ENCODE assay signal across 11 mouse cellular contexts in the genomic region with DNA sequence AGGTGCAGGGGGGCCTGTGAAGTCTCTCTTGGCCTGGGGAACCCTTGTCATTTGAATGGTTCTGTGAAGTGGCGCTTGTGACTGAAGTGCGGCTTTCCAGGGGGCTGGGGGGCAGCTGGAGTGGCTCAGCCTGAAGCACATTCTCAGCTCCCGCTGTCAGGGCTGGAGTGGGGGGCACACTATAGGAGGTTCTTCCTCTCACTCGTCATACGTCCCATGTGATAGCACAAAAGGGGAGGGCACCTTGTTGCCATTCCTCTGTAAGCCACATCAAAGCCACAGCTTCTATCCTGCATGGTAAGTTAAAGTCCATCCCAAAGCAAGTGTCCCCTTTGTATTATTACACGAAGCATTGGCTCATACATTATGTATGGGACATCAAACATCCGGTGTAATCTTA. TPM values are rescaled to one million over a fixed set of nuclear protein-coding genes. Genes with fewer than 3 reads are reported as not detected.
DNase-seq lines count a peak whose midpoint lies in the region; ATAC-seq and TF ChIP-seq lines count a peak whose summit lies in the region.
"Had no signal": no experiment of that assay in that cellular context is flagged by ENCODE, and none has a peak within 500 bp of the region (broad histone marks: within the 10 kb centered on the region; RNA-seq: fewer than 3 reads in every experiment).

No protein-coding gene starts in this region.

- H3K27ac ChIP-seq in heart, postnatal 0 days (ENCODE audit: low read depth): peak overlapping the region; percentile 38; the same call in 1 of the 2 replicates
- peak overlapping the region; percentile 60 for H3K27ac ChIP-seq in thymus, adult 2 months (ENCODE audit: control insufficient read depth, insufficient read depth, low read length)
- peak overlapping the region; percentile 84 for H3K27ac ChIP-seq in liver, embryonic 15.5 days (replicated peaks)
- H3K27ac ChIP-seq: limb, embryonic 12.5 days had no signal

- H3K9me3 ChIP-seq in heart, postnatal 0 days (replicated peaks; ENCODE audit: control insufficient read depth, low read length): no peaks in the 10 kb centered on the region
- no peaks in the 10 kb centered on the region for H3K9me3 ChIP-seq in liver, embryonic 15.5 days (replicated peaks)
- H3K9me3 ChIP-seq: G1E; limb, embryonic 12.5 days had no signal

- H3K36me3 ChIP-seq in heart, postnatal 0 days (replicated peaks; ENCODE audit: control insufficient read depth, insufficient read depth, low read length): no peaks in the 10 kb centered on the region
- H3K36me3 ChIP-seq in thymus, adult 2 months (ENCODE audit: control insufficient read depth, insufficient read depth, low read length): no peaks in the 10 kb centered on the region
- H3K36me3 ChIP-seq in liver, embryonic 15.5 days (replicated peaks): no peaks in the 10 kb centered on the region
- H3K36me3 ChIP-seq: limb, embryonic 12.5 days had no signal

- no peaks in the 10 kb centered on the region for H3K27me3 ChIP-seq in heart, postnatal 0 days (ENCODE audit: control insufficient read depth, insufficient read depth, low read length)
- no peaks in the 10 kb centered on the region for H3K27me3 ChIP-seq in thymus, adult 2 months (ENCODE audit: control insufficient read depth, insufficient read depth, low read length)
- H3K27me3 ChIP-seq in liver, embryonic 15.5 days: no peaks in the 10 kb centered on the region
- H3K27me3 ChIP-seq: limb, embryonic 12.5 days had no signal

- no peak for TF ChIP-seq EP300 in heart, postnatal 0 days (IDR thresholded peaks at IDR 0.05; ENCODE audit: low read depth)

- H3K9ac ChIP-seq in heart, postnatal 0 days (replicated peaks; ENCODE audit: low read depth, low read length): no peak overlapping the region
- peak overlapping the region; percentile 43; the same call in 1 of the 2 replicates for H3K9ac ChIP-seq in liver, embryonic 15.5 days
- H3K9ac ChIP-seq: limb, embryonic 12.5 days had no signal

- H3K4me3 ChIP-seq in heart, postnatal 0 days (ENCODE audit: low read depth, low read length): no peak overlapping the region
- H3K4me3 ChIP-seq in thymus, adult 2 months (ENCODE audit: control insufficient read depth, insufficient read depth, low read length): no peak overlapping the region
- 0 out of 2 replicates have a peak overlapping the region, but pooled peaks have one; percentile 3 for H3K4me3 ChIP-seq in liver, embryonic 15.5 days (replicated peaks)
- H3K4me3 ChIP-seq: limb, embryonic 12.5 days had no signal

- no peak for TF ChIP-seq CTCF in heart, postnatal 0 days (IDR thresholded peaks at IDR 0.05; ENCODE audit: low read depth)
- no peak for TF ChIP-seq CTCF in thymus, adult 2 months (IDR thresholded peaks at IDR 0.05; ENCODE audit: borderline replicate concordance, control insufficient read depth, extremely low read depth, insufficient read depth, low read length, poor library complexity)

- intact Hi-C loops in gastrocnemius, postnatal 36 days (cut with DNase I): no loop called here

- no peak for DNase-seq in heart, postnatal 0 days (ENCODE audit: low spot score)
- no peak for DNase-seq in heart, adult 8-10 months (ENCODE audit: low spot score)
- no peak for DNase-seq in thymus, adult 2 months
- no peak for DNase-seq in thymus, adult 18-20 months
- peak; percentile 40 for DNase-seq in thymus, postnatal 4 days
- DNase-seq in cerebellum, postnatal 4 days (ENCODE audit: low spot score in 2 of 2): no peak
- no peak for DNase-seq in gastrocnemius, postnatal 36 days
- DNase-seq: kidney, adult 18-20 months had no signal

- no peak for TF ChIP-seq POLR2A in thymus, adult 2 months (IDR thresholded peaks at IDR 0.05; ENCODE audit: control insufficient read depth, extremely low read depth, insufficient read depth, low read length, poor library complexity)

- H3K4me1 ChIP-seq in heart, postnatal 0 days (ENCODE audit: control insufficient read depth, insufficient read depth): peaks cover 15% of the 10 kb centered on the region
- peaks cover 62% of the 10 kb centered on the region for H3K4me1 ChIP-seq in thymus, adult 2 months (replicated peaks; ENCODE audit: control insufficient read depth, insufficient read depth, low read length)
- H3K4me1 ChIP-seq in liver, embryonic 15.5 days (replicated peaks): peaks cover 80% of the 10 kb centered on the region

- WGBS in heart, postnatal 0 days: 61% methylated on average over 7 of the region's 7 CpGs
- 36% methylated on average over 7 of the region's 7 CpGs for WGBS in thymus, adult 2 months
- 58% methylated on average over 7 of the region's 7 CpGs for WGBS in liver, embryonic 15.5 days (ENCODE audit: insufficient replicate concordance)

- H3K4me2 ChIP-seq in heart, postnatal 0 days (ENCODE audit: low read depth, low read length): no peak overlapping the region
- H3K4me2 ChIP-seq in liver, embryonic 15.5 days: peak overlapping the region; percentile 50
- H3K4me2 ChIP-seq: limb, embryonic 12.5 days had no signal

- no peak for ATAC-seq in heart, postnatal 0 days (ENCODE audit: insufficient read depth, low read depth)
- no peak for ATAC-seq in liver, embryonic 15.5 days (ENCODE audit: insufficient read depth)

RNA-seq across cellular contexts. Expression of a gene that starts 19.5 kb away (rescaled TPM):
- total RNA-seq in heart, postnatal 0 days (2014; rRNA removed; ENCODE audit: low replicate concordance): 37.4 and 46.2 TPM in 2 replicates
- polyA plus RNA-seq in heart, postnatal 0 days (2015; fragmentation: Nextera tagmentation; extraction: Ambion mirVana): 34.8 and 38.6 TPM in 2 replicates
- total RNA-seq in heart, adult 8-10 months (2022): 10 to 100 TPM; 87.5 to 93.5 (median 89.2) TPM
- 62.4 and 74.9 TPM in 2 replicates for polyA plus RNA-seq in thymus, adult 2 months (2012; rRNA removed)
- polyA plus RNA-seq in liver, embryonic 15.5 days (2015; fragmentation: Nextera tagmentation; extraction: Ambion mirVana): 40.8 and 45.0 TPM in 2 replicates
- total RNA-seq in gastrocnemius, postnatal 36 days (2021): 100 to 1,000 TPM in 1 of 2 experiments, 10 to 100 TPM in 1; 96.7 to 105 TPM
